Mouse (Mus musculus): ENCODE measurements at regions not wholly inside any gene's neighbourhood (a gene's known extent, or its start where the extent isn't known, plus 50 kb on each side); places are given as distances from the start of the nearest gene placed in this dataset.

- TF ChIP-seq POLR2A (IDR thresholded peaks at IDR 0.05; ENCODE audit: extremely low read depth, insufficient read depth, low read length) (no peak), CTCF (IDR thresholded peaks at IDR 0.05; ENCODE audit: low read depth, low read length) (no peak)
Measured at GRCm38 (mm10) chr15:62165826-62166500, 1243.2 kb upstream of the A1bg start.
